Mouse (Mus musculus) G1E (cell line): ENCODE data around the gene Cdh22.

Experiments
- CTCF ChIP-seq: IDR thresholded peaks from 2 replicates; pipeline ENCODE4 v1.5.1; 2012; ENCODE audit warnings: low read depth, low read length, inconsistent platforms, mixed read lengths
- GATA1 ChIP-seq: IDR thresholded peaks from 2 replicates; pipeline ENCODE4 v1.6.1; 2012; ENCODE audit warnings: borderline replicate concordance, low read length, inconsistent platforms, mixed read lengths
- POLR2AphosphoS5 ChIP-seq: IDR thresholded peaks from 2 replicates; pipeline ENCODE4 v1.6.1; 2012; ENCODE audit warnings: low read depth, low read length, inconsistent platforms; ENCODE audit not compliant: insufficient replicate concordance
- TAL1 ChIP-seq: conservative IDR thresholded peaks from 2 replicates; pipeline ENCODE4 v1.6.1; 2012; ENCODE audit warnings: low read depth, low read length, inconsistent platforms, mixed read lengths

DNA sequence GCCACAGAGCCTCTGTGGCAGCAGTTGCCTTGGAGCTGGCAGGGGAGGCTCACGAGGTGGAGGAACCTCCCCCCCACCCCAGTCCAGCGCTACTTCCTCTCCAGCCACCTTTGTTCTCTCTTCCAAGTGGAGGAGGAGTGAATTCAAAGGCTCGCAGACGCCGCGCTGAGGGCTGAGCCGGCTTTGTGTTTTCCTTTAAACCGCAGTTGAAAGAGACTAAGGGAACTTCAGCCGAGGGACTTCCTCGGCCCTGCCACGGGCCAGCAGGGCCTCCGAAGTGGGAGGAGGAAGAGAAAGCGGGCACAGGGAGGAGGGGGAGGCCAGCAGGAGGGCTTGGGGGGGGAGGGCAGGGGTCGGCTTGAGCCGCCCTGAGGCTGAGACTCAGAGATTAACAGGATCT is 101.1 kb downstream of the Cdh22 start:
- no peak for TF ChIP-seq GATA1
- no peak for TF ChIP-seq CTCF
- no peak for TF ChIP-seq TAL1
- no peak for TF ChIP-seq POLR2AphosphoS5
